Mouse (Mus musculus) kidney, adult 9 months (tissue): ENCODE results near the gene Gm16503.
"Not testable (repeated sequence)": the region's sequence is repeated elsewhere in the genome, so short reads cannot be mapped to it uniquely, and the experiment has no call there.

Source experiments
- DNase-seq: peaks from one replicate; pipeline ENCODE4 v3.0.0; 2022

Gene Gm16503

GRCm38 (mm10) chr4:147539918-147540317 is at the start of gene Gm16503:
Gene Gm16503, plus strand, starts transcription at chr4:147540218.
- DNase-seq, result not testable (repeated sequence)

GRCm38 (mm10) chr4:147492117-147492516 is 47.9 kb upstream of the Gm16503 start, which contains the start of gene Zfp982:
Gene Zfp982, plus strand, starts transcription at chr4:147492417.
- not testable (repeated sequence) for DNase-seq

- DNase-seq, result not testable (repeated sequence)
Observed at GRCm38 (mm10) chr4:147498772-147499613, 41.0 kb upstream of the Gm16503 start.

- no peak for DNase-seq
Observed at GRCm38 (mm10) chr4:147509174-147509573, 30.8 kb upstream of the Gm16503 start.

GRCm38 (mm10) chr4:147518981-147519380 is 21.0 kb upstream of the Gm16503 start:
- no peak for DNase-seq

- DNase-seq, result no peak
Observed at GRCm38 (mm10) chr4:147520100-147520499, 19.9 kb upstream of the Gm16503 start.

GRCm38 (mm10) chr4:147525125-147525524 is 14.9 kb upstream of the Gm16503 start:
- no peak for DNase-seq

- no peak for DNase-seq
Observed at GRCm38 (mm10) chr4:147530366-147530765, 9.7 kb upstream of the Gm16503 start.

- DNase-seq, result not testable (repeated sequence)
Observed at GRCm38 (mm10) chr4:147535916-147536315, 4.1 kb upstream of the Gm16503 start.

GRCm38 (mm10) chr4:147537702-147538101 is 2.3 kb upstream of the Gm16503 start:
- DNase-seq, result no peak

GRCm38 (mm10) chr4:147541105-147541504 is 1.1 kb downstream of the Gm16503 start:
- no peak for DNase-seq

- DNase-seq, result not testable (repeated sequence)
Observed at GRCm38 (mm10) chr4:147553071-147553470, 13.1 kb downstream of the Gm16503 start, which contains the start of gene Zfp985. Gene Zfp985, plus strand, starts transcription at chr4:147553277.

- not testable (repeated sequence) for DNase-seq
Observed at GRCm38 (mm10) chr4:147554361-147554760, 14.3 kb downstream of the Gm16503 start.

- not testable (repeated sequence) for DNase-seq
Observed at GRCm38 (mm10) chr4:147556921-147557320, 16.9 kb downstream of the Gm16503 start.

- DNase-seq, result peak; percentile 17
Observed at GRCm38 (mm10) chr4:147558011-147558410, 18.0 kb downstream of the Gm16503 start.

- peak; percentile 53 for DNase-seq
Observed at GRCm38 (mm10) chr4:147559096-147559495, 19.1 kb downstream of the Gm16503 start.

GRCm38 (mm10) chr4:147565426-147566220 is 25.6 kb downstream of the Gm16503 start:
- no peak for DNase-seq

- DNase-seq, result not testable (repeated sequence)
Observed at GRCm38 (mm10) chr4:147571156-147571555, 31.1 kb downstream of the Gm16503 start.

GRCm38 (mm10) chr4:147579371-147579770 is 39.4 kb downstream of the Gm16503 start:
- not testable (repeated sequence) for DNase-seq

GRCm38 (mm10) chr4:147586511-147587473 is 46.8 kb downstream of the Gm16503 start:
- no peak for DNase-seq
